Mouse (Mus musculus) midbrain, embryonic 12.5 days (tissue): ENCODE results near the gene Cartpt. TPM values are rescaled to one million over a fixed set of nuclear protein-coding genes. Genes with fewer than 3 reads are reported as not detected.

Source experiments
- ATAC-seq: fragments of 200-750 bp; cut with Nextera tagmentation; 2 replicates; pipeline ENCODE4 v1.8.0; 2017; ENCODE audit warnings: low read depth, moderate TSS enrichment, moderate library complexity; ENCODE audit not compliant: low FRiP score
- H3K27ac ChIP-seq: fragments of 300-500 bp; sonication (generic); replicated peaks from 2 replicates; pipeline ENCODE4 v1.5.1; 2016; ENCODE audit warnings: mild to moderate bottlenecking
- H3K27me3 ChIP-seq: fragments of 300-500 bp; sonication (generic); 2 replicates; pipeline ENCODE4 v1.6.1; 2016; ENCODE audit warnings: mild to moderate bottlenecking
- H3K36me3 ChIP-seq: fragments of 300-500 bp; sonication (generic); 2 replicates; pipeline ENCODE4 v1.6.1; 2016
- H3K4me1 ChIP-seq: fragments of 300-500 bp; sonication (generic); 2 replicates; pipeline ENCODE4 v1.6.1; 2016
- H3K4me2 ChIP-seq: fragments of 300-500 bp; sonication (generic); replicated peaks from 2 replicates; pipeline ENCODE4 v1.6.1; 2016; ENCODE audit warnings: mild to moderate bottlenecking, moderate library complexity
- H3K4me3 ChIP-seq: fragments of 300-500 bp; sonication (generic); 2 replicates; pipeline ENCODE4 v1.5.1; 2016; ENCODE audit warnings: mild to moderate bottlenecking
- H3K9ac ChIP-seq: fragments of 300-500 bp; sonication (generic); replicated peaks from 2 replicates; pipeline ENCODE4 v1.6.1; 2016; ENCODE audit warnings: mild to moderate bottlenecking, moderate library complexity
- H3K9me3 ChIP-seq: fragments of 300-500 bp; sonication (generic); 2 replicates; pipeline ENCODE4 v1.6.1; 2016; ENCODE audit warnings: mild to moderate bottlenecking
- WGBS: fragments of 180-500 bp; shearing (Covaris S2); methylation state at CpG from one replicate; pipeline ENCODE4 v1.1.7; 2016; 5-methylcytosine and 5-hydroxymethylcytosine counted together
- polyA plus RNA-seq: library from polyadenylated mRNA; unstranded; fragments of >200 nt; fragmentation: Nextera tagmentation; extraction: Ambion mirVana; gene quantifications from 2 replicates; pipeline ENCODE4 v1.2.1, GENCODE M21; 2016

The Cartpt gene
- polyA plus RNA-seq, result 33.1 and 37.3 TPM in 2 replicates

GRCm38 (mm10) chr13:99900965-99901364 lies at the start of gene Cartpt:
Cartpt (minus strand) TSS chr13:99901091.
- peaks cover 39% of the 10 kb centered on the region for H3K27me3 ChIP-seq
- ATAC-seq, result peak; percentile 47
- H3K9me3 ChIP-seq, result no peaks in the 10 kb centered on the region
- H3K4me1 ChIP-seq, result peaks cover 16% of the 10 kb centered on the region
- peak within 1 kb of the TSS; percentile 42 for H3K4me3 ChIP-seq
- H3K27ac ChIP-seq, result no peak within 1 kb of the TSS
- 42% methylated on average over 9 of the region's 9 CpGs for WGBS
- peak within 1 kb of the TSS; percentile 53 for H3K9ac ChIP-seq
- no peaks in the 10 kb centered on the region for H3K36me3 ChIP-seq
- peak within 1 kb of the TSS; percentile 69 for H3K4me2 ChIP-seq

- Histone ChIP-seq H3K4me1 (no peaks in the 10 kb centered on the region), H3K4me3 (no peak overlapping the region), H3K27me3 (no peaks in the 10 kb centered on the region), H3K9me3 (no peaks in the 10 kb centered on the region), H3K36me3 (peaks cover 19% of the 10 kb centered on the region), H3K27ac (no peak overlapping the region), H3K9ac (no peak overlapping the region), H3K4me2 (no peak overlapping the region)
- no peak for ATAC-seq
- 86% methylated on average over 4 of the region's 4 CpGs for WGBS
Measured at GRCm38 (mm10) chr13:99947417-99947816, 46.5 kb upstream of the Cartpt start.

GRCm38 (mm10) chr13:99943525-99943924 lies 42.6 kb upstream of the Cartpt start:
- WGBS, result 93% methylated on average over 2 of the region's 2 CpGs
- Histone ChIP-seq H3K36me3 (peaks cover 11% of the 10 kb centered on the region), H3K27ac (no peak overlapping the region), H3K27me3 (no peaks in the 10 kb centered on the region), H3K4me1 (peaks cover 21% of the 10 kb centered on the region), H3K4me3 (no peak overlapping the region), H3K4me2 (no peak overlapping the region), H3K9me3 (no peaks in the 10 kb centered on the region), H3K9ac (no peak overlapping the region)
- ATAC-seq, result no peak

GRCm38 (mm10) chr13:99940601-99941000 lies 39.7 kb upstream of the Cartpt start:
- no peaks in the 10 kb centered on the region for H3K9me3 ChIP-seq
- H3K4me3 ChIP-seq, result no peak overlapping the region
- 5% methylated on average over 2 of the region's 2 CpGs for WGBS
- H3K27me3 ChIP-seq, result no peaks in the 10 kb centered on the region
- no peak overlapping the region for H3K4me2 ChIP-seq
- H3K4me1 ChIP-seq, result peaks cover 21% of the 10 kb centered on the region
- no peaks in the 10 kb centered on the region for H3K36me3 ChIP-seq
- ATAC-seq, result peak; percentile 93
- H3K27ac ChIP-seq, result peak overlapping the region; percentile 61
- no peak overlapping the region for H3K9ac ChIP-seq

GRCm38 (mm10) chr13:99939320-99939671 lies 38.4 kb upstream of the Cartpt start:
- no peak for ATAC-seq
- H3K27ac ChIP-seq, result peak overlapping the region; percentile 30; the same call in 1 of the 2 replicates
- H3K9me3 ChIP-seq, result no peaks in the 10 kb centered on the region
- 70% methylated on average over 8 of the region's 8 CpGs for WGBS
- no peak overlapping the region for H3K9ac ChIP-seq
- no peaks in the 10 kb centered on the region for H3K36me3 ChIP-seq
- no peaks in the 10 kb centered on the region for H3K27me3 ChIP-seq
- H3K4me3 ChIP-seq, result no peak overlapping the region
- peaks cover 21% of the 10 kb centered on the region for H3K4me1 ChIP-seq
- H3K4me2 ChIP-seq, result no peak overlapping the region

- no peak for ATAC-seq
- Histone ChIP-seq H3K36me3 (no peaks in the 10 kb centered on the region), H3K4me1 (peaks cover 21% of the 10 kb centered on the region), H3K9me3 (no peaks in the 10 kb centered on the region), H3K4me2 (no peak overlapping the region), H3K27ac (no peak overlapping the region; the same call in 1 of the 2 replicates), H3K9ac (no peak overlapping the region), H3K27me3 (no peaks in the 10 kb centered on the region), H3K4me3 (no peak overlapping the region)
- WGBS, result 80% methylated on average over 10 of the region's 10 CpGs
Measured at GRCm38 (mm10) chr13:99938606-99939319, 37.9 kb upstream of the Cartpt start.

GRCm38 (mm10) chr13:99937741-99938140 lies 36.9 kb upstream of the Cartpt start:
- H3K27me3 ChIP-seq, result no peaks in the 10 kb centered on the region
- ATAC-seq, result peak; percentile 24; the same call in 1 of the 2 replicates

GRCm38 (mm10) chr13:99932406-99932805 lies 31.5 kb upstream of the Cartpt start:
- Histone ChIP-seq H3K36me3 (no peaks in the 10 kb centered on the region), H3K9ac (no peak overlapping the region), H3K4me2 (no peak overlapping the region), H3K9me3 (no peaks in the 10 kb centered on the region), H3K27me3 (no peaks in the 10 kb centered on the region), H3K4me3 (no peak overlapping the region), H3K4me1 (no peaks in the 10 kb centered on the region), H3K27ac (no peak overlapping the region)
- WGBS, result 67% methylated on average over 1 of the region's 1 CpGs
- no peak for ATAC-seq

More at GRCm38 (mm10) chr13:99937741-99938140, 36.9 kb upstream of the Cartpt start:
- no peaks in the 10 kb centered on the region for H3K9me3 ChIP-seq
- peaks cover 21% of the 10 kb centered on the region for H3K4me1 ChIP-seq
- no peaks in the 10 kb centered on the region for H3K36me3 ChIP-seq
- H3K9ac ChIP-seq, result no peak overlapping the region
- H3K4me3 ChIP-seq, result no peak overlapping the region
- 50% methylated on average over 3 of the region's 3 CpGs for WGBS
- H3K27ac ChIP-seq, result no peak overlapping the region
- no peak overlapping the region for H3K4me2 ChIP-seq

- no peak overlapping the region for H3K27ac ChIP-seq
- no peaks in the 10 kb centered on the region for H3K4me1 ChIP-seq
- no peaks in the 10 kb centered on the region for H3K9me3 ChIP-seq
- no peak overlapping the region for H3K4me2 ChIP-seq
- 94% methylated on average over 6 of the region's 6 CpGs for WGBS
- no peaks in the 10 kb centered on the region for H3K36me3 ChIP-seq
- no peak overlapping the region for H3K9ac ChIP-seq
- ATAC-seq, result no peak
- no peak overlapping the region for H3K4me3 ChIP-seq
- H3K27me3 ChIP-seq, result no peaks in the 10 kb centered on the region
Measured at GRCm38 (mm10) chr13:99931502-99931901, 30.6 kb upstream of the Cartpt start.

- Histone ChIP-seq H3K36me3 (no peaks in the 10 kb centered on the region), H3K4me3 (no peak overlapping the region), H3K9ac (no peak overlapping the region), H3K27ac (no peak overlapping the region), H3K4me2 (no peak overlapping the region), H3K9me3 (no peaks in the 10 kb centered on the region), H3K27me3 (no peaks in the 10 kb centered on the region), H3K4me1 (no peaks in the 10 kb centered on the region)
- no peak for ATAC-seq
- 51% methylated on average over 5 of the region's 5 CpGs for WGBS
Measured at GRCm38 (mm10) chr13:99926249-99926648, 25.4 kb upstream of the Cartpt start.

- no peak overlapping the region for H3K4me3 ChIP-seq
- H3K4me1 ChIP-seq, result 0 out of 2 replicates have a peak, but pooled peaks cover 4% of the 10 kb centered on the region
- no peak overlapping the region for H3K4me2 ChIP-seq
- 88% methylated on average over 5 of the region's 5 CpGs for WGBS
- no peak overlapping the region for H3K9ac ChIP-seq
- no peaks in the 10 kb centered on the region for H3K36me3 ChIP-seq
- no peaks in the 10 kb centered on the region for H3K9me3 ChIP-seq
- no peak overlapping the region for H3K27ac ChIP-seq
- ATAC-seq, result no peak
- H3K27me3 ChIP-seq, result no peaks in the 10 kb centered on the region
Measured at GRCm38 (mm10) chr13:99915632-99916031, 14.7 kb upstream of the Cartpt start.

GRCm38 (mm10) chr13:99900557-99900892 lies 366 bp downstream of the Cartpt start:
- ATAC-seq, result peak; percentile 78
- Histone ChIP-seq H3K4me2 (peak overlapping the region; percentile 69), H3K4me3 (peak overlapping the region; percentile 42), H3K4me1 (peaks cover 16% of the 10 kb centered on the region), H3K9ac (peak overlapping the region; percentile 53), H3K36me3 (no peaks in the 10 kb centered on the region), H3K27me3 (peaks cover 39% of the 10 kb centered on the region), H3K27ac (no peak overlapping the region), H3K9me3 (no peaks in the 10 kb centered on the region)
- 1% methylated on average over 29 of the region's 30 CpGs for WGBS
